Mouse (Mus musculus): ENCODE results near the gene Tusc2.

DNA sequence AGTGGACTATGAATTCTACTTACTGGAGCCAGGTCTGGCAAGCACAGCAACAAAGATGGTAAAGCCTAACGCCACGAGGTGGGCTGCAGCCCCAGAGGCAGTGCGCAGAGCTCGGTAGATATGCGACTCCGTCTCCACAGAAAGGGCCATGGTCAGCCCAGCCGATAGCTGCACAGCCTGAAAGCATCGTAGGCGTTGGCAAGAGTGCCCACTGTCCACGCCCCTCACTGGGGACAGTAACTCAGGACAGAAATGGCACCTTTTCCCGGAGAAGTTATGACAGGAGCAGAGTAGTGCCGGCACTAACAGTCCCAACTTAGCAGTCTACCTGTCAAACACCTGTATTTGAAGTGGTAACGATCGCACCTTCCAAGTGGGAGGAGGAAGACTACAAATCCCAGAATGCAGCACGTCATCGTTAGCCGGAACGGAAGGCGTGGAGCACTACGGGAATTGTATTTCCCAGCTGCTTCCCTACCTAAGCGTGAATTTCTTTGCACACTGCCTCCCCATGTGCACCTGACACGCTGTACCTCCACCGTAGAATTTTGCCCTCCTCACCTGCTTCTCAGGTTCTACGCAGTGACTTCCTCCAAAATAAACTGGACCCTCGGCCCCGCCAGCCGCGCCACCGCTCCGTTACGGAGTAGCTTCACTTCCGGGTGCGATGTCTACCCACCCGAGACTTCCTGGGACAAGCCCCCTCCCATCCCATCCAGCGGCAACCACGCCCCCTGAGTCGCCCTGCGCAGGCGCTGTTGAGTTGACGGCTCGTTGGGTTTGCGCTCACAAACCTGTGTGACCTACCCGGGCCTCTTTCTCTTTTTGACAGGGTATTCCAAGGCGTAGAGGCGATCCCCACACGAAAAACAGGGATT is 21.3 kb upstream of the Tusc2 start, which contains the start of the genes Cyb561d2 and Nprl2:
- no peak for TF ChIP-seq POU5F1 (IDR thresholded peaks at IDR 0.05; ENCODE audit: borderline replicate concordance, low read length)
- TF ChIP-seq CTCF (conservative IDR thresholded peaks at IDR 0.05; ENCODE audit: low read length) = no peak
- no peak for TF ChIP-seq NANOG (IDR thresholded peaks at IDR 0.05; ENCODE audit: borderline replicate concordance, low read length)

Measured in E14TG2a.4 (cell line).